Mouse (Mus musculus) splenic B cell, adult 2 months (primary cell): ENCODE data around the gene Parvb.
A peak's percentile ranks its signal among the peaks of the same experiment; 100 is the strongest.

Source experiments
- DNase-seq: peaks from one replicate; pipeline ENCODE4 v3.0.0-alpha.2; 2011; ENCODE audit warnings: low read depth, low spot score
- H3K27me3 ChIP-seq: 2 replicates; pipeline ENCODE4 v1.6.1; 2012; ENCODE audit warnings: mild to moderate bottlenecking, low read length, moderate library complexity, mixed read lengths; ENCODE audit not compliant: control insufficient read depth, poor library complexity, insufficient read depth, severe bottlenecking
- H3K36me3 ChIP-seq: 2 replicates; pipeline ENCODE4 v1.6.1; 2012; ENCODE audit warnings: mild to moderate bottlenecking, low read length, moderate library complexity, mixed read lengths; ENCODE audit not compliant: control insufficient read depth, poor library complexity, insufficient read depth, severe bottlenecking

The Parvb gene

GRCm38 (mm10) chr15:84256864-84257263 is 25.0 kb downstream of the Parvb start:
- no peaks in the 10 kb centered on the region for H3K27me3 ChIP-seq
- no peak for DNase-seq
- no peaks in the 10 kb centered on the region for H3K36me3 ChIP-seq

GRCm38 (mm10) chr15:84258602-84259355 is 26.9 kb downstream of the Parvb start:
- DNase-seq, result no peak
- no peaks in the 10 kb centered on the region for H3K36me3 ChIP-seq
- H3K27me3 ChIP-seq, result no peaks in the 10 kb centered on the region

- Histone ChIP-seq H3K27me3 (no peaks in the 10 kb centered on the region), H3K36me3 (no peaks in the 10 kb centered on the region)
- DNase-seq, result peak; percentile 85
Observed at GRCm38 (mm10) chr15:84260123-84260822, 28.4 kb downstream of the Parvb start.

- no peaks in the 10 kb centered on the region for H3K36me3 ChIP-seq
- DNase-seq, result no peak
- H3K27me3 ChIP-seq, result no peaks in the 10 kb centered on the region
Observed at GRCm38 (mm10) chr15:84262630-84263029, 30.8 kb downstream of the Parvb start.

- H3K27me3 ChIP-seq, result no peaks in the 10 kb centered on the region
- H3K36me3 ChIP-seq, result no peaks in the 10 kb centered on the region
- DNase-seq, result no peak
Observed at GRCm38 (mm10) chr15:84263573-84263972, 31.7 kb downstream of the Parvb start.

- no peaks in the 10 kb centered on the region for H3K36me3 ChIP-seq
Observed at GRCm38 (mm10) chr15:84265141-84265540, 33.3 kb downstream of the Parvb start.

GRCm38 (mm10) chr15:84266290-84266689 is 34.4 kb downstream of the Parvb start:
- no peaks in the 10 kb centered on the region for H3K36me3 ChIP-seq
- H3K27me3 ChIP-seq, result no peaks in the 10 kb centered on the region
- DNase-seq, result no peak

More at GRCm38 (mm10) chr15:84265141-84265540, 33.3 kb downstream of the Parvb start:
- DNase-seq, result no peak
- H3K27me3 ChIP-seq, result no peaks in the 10 kb centered on the region

GRCm38 (mm10) chr15:84267720-84268260 is 35.9 kb downstream of the Parvb start:
- Histone ChIP-seq H3K27me3 (no peaks in the 10 kb centered on the region), H3K36me3 (no peaks in the 10 kb centered on the region)
- no peak for DNase-seq

- DNase-seq, result no peak
- no peaks in the 10 kb centered on the region for H3K27me3 ChIP-seq
- no peaks in the 10 kb centered on the region for H3K36me3 ChIP-seq
Observed at GRCm38 (mm10) chr15:84269107-84269633, 37.3 kb downstream of the Parvb start.

- Histone ChIP-seq H3K36me3 (no peaks in the 10 kb centered on the region), H3K27me3 (no peaks in the 10 kb centered on the region)
- DNase-seq, result no peak
Observed at GRCm38 (mm10) chr15:84270032-84270431, 38.2 kb downstream of the Parvb start.

GRCm38 (mm10) chr15:84270463-84270862 is 38.6 kb downstream of the Parvb start:
- DNase-seq, result no peak
- Histone ChIP-seq H3K36me3 (no peaks in the 10 kb centered on the region), H3K27me3 (no peaks in the 10 kb centered on the region)

GRCm38 (mm10) chr15:84276066-84276465 is 44.2 kb downstream of the Parvb start:
- Histone ChIP-seq H3K27me3 (no peaks in the 10 kb centered on the region; the same call in 1 of the 2 replicates), H3K36me3 (no peaks in the 10 kb centered on the region)
- DNase-seq, result no peak

GRCm38 (mm10) chr15:84278091-84278490 is 46.2 kb downstream of the Parvb start:
- no peaks in the 10 kb centered on the region for H3K36me3 ChIP-seq
- H3K27me3 ChIP-seq, result no peaks in the 10 kb centered on the region; the same call in 1 of the 2 replicates
- DNase-seq, result no peak

GRCm38 (mm10) chr15:84278656-84279055 is 46.8 kb downstream of the Parvb start:
- no peaks in the 10 kb centered on the region for H3K36me3 ChIP-seq
- no peak for DNase-seq
- no peaks in the 10 kb centered on the region; the same call in 1 of the 2 replicates for H3K27me3 ChIP-seq

GRCm38 (mm10) chr15:84280309-84280708 is 48.5 kb downstream of the Parvb start:
- H3K36me3 ChIP-seq, result no peaks in the 10 kb centered on the region
- no peaks in the 10 kb centered on the region; the same call in 1 of the 2 replicates for H3K27me3 ChIP-seq
- DNase-seq, result peak; percentile 11
